Mouse (Mus musculus) right cerebral cortex, postnatal 4 days (tissue): ENCODE results near the gene Eepd1.
A peak's percentile ranks its signal among the peaks of the same experiment; 100 is the strongest.
"Not testable (repeated sequence)": the region's sequence is repeated elsewhere in the genome, so short reads cannot be mapped to it uniquely, and the experiment has no call there.

Source experiments
- DNase-seq: peaks from one replicate; pipeline ENCODE4 v3.0.0-alpha.2; 2022

The Eepd1 gene

GRCm38 (mm10) chr9:25481344-25482095 lies at the start of gene Eepd1:
TSS of gene Eepd1 (plus strand) at chr9:25481547.
- peak; percentile 91 for DNase-seq

- no peak for DNase-seq
These were observed 42.5 kb upstream of the Eepd1 start for GRCm38 (mm10) chr9:25438836-25439235.

DNA sequence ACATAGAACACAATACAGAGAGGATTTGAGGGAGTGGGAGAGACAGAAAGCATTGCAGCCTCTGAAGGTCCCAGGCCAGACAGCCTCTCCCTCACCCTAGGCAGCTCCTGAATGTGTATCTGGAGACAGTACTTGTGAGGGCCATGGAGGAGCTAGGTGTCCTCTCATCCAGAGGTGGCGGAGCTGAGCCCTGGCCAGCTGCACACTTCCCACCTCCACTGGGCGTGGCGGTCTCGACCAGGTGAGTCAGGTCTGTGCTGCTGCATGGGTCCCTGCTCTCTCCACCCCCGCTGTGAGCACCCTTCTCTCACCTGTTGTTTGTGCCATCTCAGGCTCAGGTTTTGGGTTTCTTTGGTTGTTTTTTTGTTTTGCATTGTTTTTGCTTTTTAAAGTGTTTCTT lies 41.3 kb upstream of the Eepd1 start:
- not testable (repeated sequence) for DNase-seq

GRCm38 (mm10) chr9:25442041-25442440 lies 39.3 kb upstream of the Eepd1 start:
- DNase-seq: no peak

DNA sequence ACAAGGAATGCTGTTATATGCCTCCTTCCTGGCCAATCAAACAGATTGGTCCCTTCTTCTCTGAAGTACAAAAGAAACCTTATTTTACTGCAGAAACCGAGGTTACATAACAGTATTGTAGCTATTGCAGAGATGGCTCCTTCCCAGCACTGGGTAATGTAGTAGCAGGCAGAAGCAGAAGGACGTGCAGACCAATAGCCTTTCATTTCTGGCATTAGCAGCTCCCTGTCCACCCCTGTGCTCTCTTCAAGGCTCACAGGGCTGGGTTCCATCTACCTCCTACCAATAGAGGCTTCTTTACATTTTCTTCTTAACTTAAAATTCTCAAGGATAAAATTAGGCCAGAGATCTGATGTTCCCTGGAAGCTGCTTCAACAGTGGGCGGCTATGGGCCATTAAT lies 38.3 kb upstream of the Eepd1 start:
- DNase-seq: no peak

DNA sequence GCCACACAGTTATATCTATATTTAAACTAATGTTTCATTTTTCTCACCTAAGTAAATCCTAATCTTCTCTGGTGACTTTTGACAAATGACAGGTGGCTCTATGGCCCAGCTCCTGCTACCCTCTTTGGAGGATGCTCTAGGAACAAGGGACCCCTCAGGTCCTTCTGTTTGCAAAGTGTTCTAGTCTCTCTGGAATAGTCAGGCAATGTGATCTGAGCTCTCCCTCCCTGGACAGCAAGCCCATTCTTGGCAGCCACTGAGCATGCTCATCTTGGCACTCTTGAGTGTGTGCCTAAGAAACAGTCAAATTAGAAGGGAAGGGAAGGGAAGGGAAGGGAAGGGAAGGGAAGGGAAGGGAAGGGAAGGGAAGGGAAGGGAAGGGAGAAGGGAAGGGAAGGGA lies 37.8 kb upstream of the Eepd1 start:
- no peak for DNase-seq

GRCm38 (mm10) chr9:25450394-25450793 lies 31.0 kb upstream of the Eepd1 start:
- DNase-seq: no peak

DNA sequence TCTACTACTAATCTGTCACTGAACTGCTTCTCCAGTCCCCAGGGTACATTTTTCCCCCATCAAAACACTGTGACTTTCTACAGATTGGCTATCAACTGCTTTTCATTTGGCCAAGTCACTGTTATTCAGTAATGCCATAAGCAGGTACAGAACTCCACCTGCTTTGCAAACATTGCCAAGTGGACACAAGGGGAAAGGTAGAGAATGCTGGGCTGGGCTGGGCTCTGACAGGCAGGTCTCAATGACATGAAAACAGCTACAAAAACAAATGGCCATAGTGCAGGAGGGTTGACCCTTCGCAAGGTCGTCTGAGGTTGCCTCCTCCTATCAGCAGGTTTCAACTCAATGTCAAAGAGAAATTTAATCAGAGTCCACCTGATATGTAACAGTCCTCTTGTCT lies 26.3 kb upstream of the Eepd1 start:
- DNase-seq: no peak

DNA sequence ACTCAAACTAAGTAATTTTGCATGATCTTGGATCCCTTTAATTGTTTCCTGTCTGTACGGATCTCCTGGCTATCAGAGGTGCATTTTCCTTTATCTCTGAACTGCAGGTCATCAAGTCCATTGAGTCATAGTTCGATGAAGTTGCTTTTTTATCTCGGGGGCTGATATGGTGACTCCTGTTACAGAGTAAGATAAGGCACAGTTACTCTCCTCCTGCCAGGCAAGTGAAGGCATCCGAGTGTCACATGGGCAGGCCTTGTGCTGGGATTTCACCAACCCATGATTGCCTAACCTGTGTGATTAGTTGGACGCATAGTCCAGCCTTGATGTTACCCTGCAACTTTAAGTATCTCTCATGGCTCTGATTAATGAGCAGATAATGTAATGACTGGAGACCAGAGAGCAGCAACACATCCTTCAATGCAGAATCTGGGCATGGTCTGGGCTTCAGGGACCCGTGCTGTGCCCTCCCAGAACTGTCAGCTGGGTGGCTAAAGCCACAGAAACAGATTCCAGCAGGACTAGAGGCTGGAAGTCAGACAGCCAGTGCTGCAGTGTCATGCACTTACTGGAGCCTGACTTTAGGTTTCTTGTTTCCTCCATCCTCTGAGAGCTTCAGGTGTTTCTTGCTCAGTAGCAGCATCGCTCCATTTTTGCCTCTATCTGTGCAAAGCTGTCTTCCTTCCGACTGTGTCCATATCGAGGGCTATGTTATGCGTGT lies 20.4 kb upstream of the Eepd1 start:
- DNase-seq: no peak

GRCm38 (mm10) chr9:25464305-25464704 lies 17.0 kb upstream of the Eepd1 start:
- no peak for DNase-seq

GRCm38 (mm10) chr9:25479392-25480020 lies 1.8 kb upstream of the Eepd1 start:
- no peak for DNase-seq

DNA sequence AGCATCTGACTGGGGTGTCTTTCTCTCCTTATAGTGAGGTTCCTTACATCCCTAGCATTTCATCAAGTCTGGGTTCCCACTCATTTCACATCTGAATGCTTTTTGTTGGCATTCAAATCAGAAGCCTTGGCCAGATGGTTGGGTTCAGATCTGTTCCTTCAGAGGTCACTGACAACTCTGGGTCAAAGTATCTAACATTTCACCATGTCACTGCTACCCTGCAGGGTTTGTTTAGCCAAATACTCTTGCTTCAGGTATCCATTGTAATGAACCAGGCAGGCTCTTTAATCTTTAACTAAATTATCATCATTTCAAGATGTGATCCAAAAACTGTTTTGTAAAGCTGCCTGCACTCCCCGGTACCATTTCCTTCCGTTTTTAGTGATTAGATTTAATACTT lies 671 bp upstream of the Eepd1 start:
- no peak for DNase-seq

DNA sequence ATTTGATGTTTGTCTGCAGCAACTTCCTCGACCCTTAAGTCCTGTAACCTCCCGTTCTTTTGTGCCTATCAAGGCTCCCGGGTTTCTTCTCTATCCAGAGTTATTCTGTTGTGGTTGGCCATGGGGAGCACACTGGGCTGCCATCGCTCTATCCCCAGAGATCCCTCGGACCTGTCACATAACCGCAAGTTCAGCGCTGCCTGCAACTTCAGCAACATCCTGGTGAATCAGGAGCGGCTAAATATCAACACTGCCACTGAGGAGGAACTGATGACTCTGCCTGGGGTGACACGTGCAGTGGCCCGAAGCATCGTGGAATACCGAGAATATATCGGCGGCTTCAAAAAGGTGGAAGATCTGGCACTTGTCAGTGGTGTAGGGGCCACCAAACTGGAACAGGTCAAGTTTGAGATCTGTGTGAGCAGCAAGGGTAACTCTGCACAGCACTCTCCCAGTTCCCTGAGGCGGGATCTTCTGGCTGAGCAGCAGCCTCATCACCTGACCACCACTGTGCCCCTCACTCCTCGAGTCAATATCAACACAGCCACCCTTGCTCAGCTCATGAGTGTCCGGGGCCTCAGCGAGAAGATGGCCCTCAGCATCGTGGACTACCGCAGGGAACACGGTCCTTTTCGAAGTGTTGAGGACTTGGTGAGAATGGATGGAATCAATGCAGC lies 1.1 kb downstream of the Eepd1 start:
- no peak for DNase-seq

GRCm38 (mm10) chr9:25482999-25483347 lies 1.6 kb downstream of the Eepd1 start:
- no peak for DNase-seq

GRCm38 (mm10) chr9:25483931-25484618 lies 2.7 kb downstream of the Eepd1 start:
- no peak for DNase-seq

GRCm38 (mm10) chr9:25484619-25484986 lies 3.3 kb downstream of the Eepd1 start:
- DNase-seq: no peak

GRCm38 (mm10) chr9:25485006-25485405 lies 3.7 kb downstream of the Eepd1 start:
- DNase-seq: no peak

DNA sequence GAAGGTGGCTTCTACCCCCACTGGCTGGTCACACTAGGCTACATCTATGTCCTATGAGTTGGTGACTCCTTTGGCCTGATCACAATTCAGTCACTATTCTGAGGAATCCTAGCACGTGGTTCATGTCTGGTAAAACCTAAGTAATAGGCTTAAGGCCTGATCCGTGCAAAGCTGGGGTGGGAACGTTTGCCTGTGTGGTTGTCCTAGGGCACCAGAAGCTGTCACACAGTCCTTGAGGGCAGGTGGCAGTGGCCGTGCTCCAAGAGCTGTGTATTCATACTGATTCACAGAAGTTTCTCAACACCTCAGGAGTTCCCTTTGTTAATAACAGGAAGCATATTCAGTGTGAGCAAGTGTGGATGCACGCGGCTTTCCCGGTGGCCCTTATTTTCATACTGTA lies 4.1 kb downstream of the Eepd1 start:
- DNase-seq: no peak

DNA sequence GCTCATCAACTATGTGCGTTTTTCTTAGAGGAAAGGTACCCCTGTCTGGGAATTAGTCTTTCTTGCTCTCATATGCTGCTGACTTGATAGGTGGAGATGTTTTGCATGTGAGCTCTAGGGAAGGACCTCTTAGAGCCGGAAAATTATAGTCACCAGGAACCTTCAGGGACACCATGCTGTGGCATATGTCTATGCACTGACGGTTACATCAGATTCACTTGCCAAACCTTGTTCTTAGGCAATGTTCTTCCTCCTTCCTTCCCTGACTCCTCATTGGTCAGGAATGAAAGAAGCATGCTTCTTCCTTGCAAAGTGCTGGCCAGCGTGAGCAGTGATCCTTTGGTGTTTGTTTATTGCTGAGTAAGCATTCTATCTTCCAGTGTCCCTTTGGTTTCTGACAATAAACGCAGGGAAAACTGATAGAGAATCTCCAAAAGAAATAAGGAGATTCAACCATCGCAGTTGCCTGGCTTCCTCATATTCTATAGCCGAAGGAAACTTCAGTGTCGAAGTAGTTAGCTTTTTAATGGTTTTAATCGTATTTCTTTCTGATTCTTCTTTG lies 5.0 kb downstream of the Eepd1 start:
- DNase-seq: no peak

GRCm38 (mm10) chr9:25487446-25488110 lies 6.2 kb downstream of the Eepd1 start:
- no peak for DNase-seq

DNA sequence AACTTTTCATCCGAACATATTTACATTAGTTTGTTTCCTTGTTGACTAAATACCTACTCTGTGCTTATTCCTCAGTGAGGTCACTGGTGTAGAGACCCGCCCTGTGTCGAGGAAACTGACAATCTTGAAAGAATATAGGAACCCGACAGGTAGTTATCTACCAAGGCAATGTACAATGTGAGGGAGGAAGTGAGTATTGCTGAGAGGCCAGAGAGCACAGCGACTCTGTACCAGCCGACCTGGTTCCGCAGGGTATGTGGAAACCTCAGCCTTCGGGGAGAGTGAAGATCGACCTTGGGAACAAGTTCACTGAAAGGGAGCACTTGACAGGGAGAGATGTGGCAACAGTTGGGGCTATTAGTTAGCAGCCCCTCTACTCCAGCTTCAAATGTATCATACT lies 7.2 kb downstream of the Eepd1 start:
- no peak for DNase-seq
